Mouse (Mus musculus): ENCODE results near the gene Ulk1.

GRCm38 (mm10) chr5:110774511-110774910 is 35.4 kb downstream of the Ulk1 start:
- TF ChIP-seq POLR2A (IDR thresholded peaks at IDR 0.05; ENCODE audit: borderline replicate concordance, extremely low read depth, low read depth, low read length): no peak
- no peak for TF ChIP-seq CTCF (IDR thresholded peaks at IDR 0.05; ENCODE audit: insufficient read depth, low read length)
